Mouse (Mus musculus) megakaryocyte, embryonic 14.5 days (primary cell): ENCODE measurements around the gene Myl7. TPM values are rescaled to one million over a fixed set of nuclear protein-coding genes. Genes with fewer than 3 reads are reported as not detected.

Experiments
- H3K27me3 ChIP-seq: replicated peaks from 2 replicates; pipeline ENCODE3; 2012; ENCODE audit warnings: inconsistent platforms
- H3K36me3 ChIP-seq: replicated peaks from 2 replicates; pipeline ENCODE3; 2012; ENCODE audit warnings: low read length, inconsistent platforms, mixed read lengths
- H3K4me1 ChIP-seq: 2 replicates; pipeline ENCODE4 v1.6.1; 2012; ENCODE audit warnings: inconsistent platforms
- H3K4me3 ChIP-seq: replicated peaks from 2 replicates; pipeline ENCODE3; 2012; ENCODE audit warnings: moderate library complexity, mild to moderate bottlenecking, inconsistent platforms
- H3K9me3 ChIP-seq: 2 replicates; pipeline ENCODE4 v1.6.1; 2012; ENCODE audit warnings: inconsistent platforms
- FLI1 ChIP-seq: IDR thresholded peaks from 2 replicates; pipeline ENCODE4 v1.6.1; 2012; ENCODE audit warnings: low read length, inconsistent platforms, mixed read lengths
- GATA1 ChIP-seq: IDR thresholded peaks from 3 replicates; pipeline ENCODE4 v1.6.1; 2012; ENCODE audit warnings: mixed read lengths, low read length, inconsistent platforms, borderline replicate concordance
- polyA plus RNA-seq: library from polyadenylated mRNA; stranded (reverse); fragments of >175 nt; gene quantifications from 2 replicates; pipeline ENCODE4 v1.2.3, GENCODE M21; 2012; ENCODE audit warnings: low replicate concordance; ENCODE audit not compliant: insufficient read depth

Myl7 gene
- polyA plus RNA-seq, 1 experiment = not detected

DNA sequence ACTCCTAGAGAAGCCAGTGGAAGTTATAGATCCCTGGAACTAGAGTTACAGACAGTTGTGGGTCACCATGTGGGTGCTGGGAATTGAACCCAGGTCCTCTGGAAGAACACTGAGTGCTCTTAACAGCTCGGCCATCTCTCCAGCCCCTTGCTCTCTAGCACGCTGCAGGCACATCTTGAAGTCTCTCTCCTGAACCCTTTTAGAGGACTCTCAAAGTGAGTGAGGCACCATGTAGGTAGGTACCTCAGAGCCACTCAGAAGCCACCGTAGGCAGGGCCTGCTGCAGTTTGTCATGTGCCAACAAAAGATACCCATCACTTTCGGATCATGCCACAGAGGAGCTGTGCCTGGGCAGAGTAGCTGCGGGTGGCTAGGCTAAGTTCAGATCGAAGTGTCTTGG lies 6.3 kb upstream of the Myl7 start:
- no peaks in the 10 kb centered on the region for H3K36me3 ChIP-seq
- peaks cover 74% of the 10 kb centered on the region for H3K27me3 ChIP-seq
- TF ChIP-seq FLI1 (no peak), GATA1 (no peak)
- H3K4me1 ChIP-seq = peaks cover 8% of the 10 kb centered on the region; the same call in 1 of the 2 replicates
- H3K4me3 ChIP-seq = no peak overlapping the region
- no peaks in the 10 kb centered on the region for H3K9me3 ChIP-seq

GRCm38 (mm10) chr11:5904357-5904756 lies 5.8 kb upstream of the Myl7 start:
- H3K27me3 ChIP-seq = peaks cover 75% of the 10 kb centered on the region
- peaks cover 8% of the 10 kb centered on the region; the same call in 1 of the 2 replicates for H3K4me1 ChIP-seq
- no peak overlapping the region for H3K4me3 ChIP-seq
- H3K9me3 ChIP-seq = no peaks in the 10 kb centered on the region
- no peak for TF ChIP-seq FLI1
- no peak for TF ChIP-seq GATA1
- no peaks in the 10 kb centered on the region for H3K36me3 ChIP-seq

DNA sequence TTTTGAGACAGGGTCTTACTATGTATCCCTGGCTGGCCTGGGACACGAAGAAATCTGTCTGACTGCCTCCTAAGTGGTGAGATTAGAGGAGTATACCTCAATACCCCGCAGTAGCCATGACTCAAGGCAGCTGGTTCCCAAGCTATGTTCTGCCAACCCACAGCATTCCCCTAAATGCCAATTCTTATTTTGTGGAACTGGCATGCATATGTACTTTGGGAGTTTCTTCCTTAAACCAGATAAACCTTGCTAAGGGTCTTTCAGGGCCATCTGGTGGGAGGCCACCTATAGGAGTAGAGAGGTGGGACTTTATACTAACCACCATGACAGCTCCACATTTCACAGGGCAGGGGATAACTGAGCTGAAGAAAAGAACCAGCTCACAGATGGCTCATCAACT lies 5.3 kb upstream of the Myl7 start:
- Histone ChIP-seq H3K4me3 (no peak overlapping the region), H3K27me3 (peaks cover 75% of the 10 kb centered on the region), H3K9me3 (no peaks in the 10 kb centered on the region), H3K36me3 (no peaks in the 10 kb centered on the region), H3K4me1 (peaks cover 8% of the 10 kb centered on the region; the same call in 1 of the 2 replicates)
- TF ChIP-seq FLI1 (no peak), GATA1 (no peak)

DNA sequence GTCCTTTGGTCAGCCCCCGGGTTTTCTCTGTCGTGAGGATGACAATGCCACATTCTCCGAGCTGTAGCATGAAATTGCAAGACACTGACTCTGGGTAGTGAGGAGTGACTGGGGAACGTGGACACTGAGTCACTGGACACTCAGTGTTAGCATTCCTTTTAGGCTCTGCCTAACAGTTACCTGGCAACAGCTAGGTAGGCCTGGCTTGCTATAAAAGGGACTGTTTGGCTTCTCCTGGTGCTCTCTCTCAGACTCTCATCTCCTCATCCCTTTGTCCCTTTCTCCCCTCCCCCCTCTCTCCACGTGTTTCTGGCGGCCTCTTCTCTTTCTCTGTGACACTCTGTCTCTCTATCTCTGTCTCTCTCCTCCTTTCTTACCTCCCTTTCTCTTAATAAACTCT lies 3.8 kb upstream of the Myl7 start:
- Histone ChIP-seq H3K36me3 (no peaks in the 10 kb centered on the region), H3K4me3 (peak overlapping the region; percentile 85), H3K27me3 (peaks cover 89% of the 10 kb centered on the region), H3K4me1 (peaks cover 14% of the 10 kb centered on the region; the same call in 1 of the 2 replicates), H3K9me3 (no peaks in the 10 kb centered on the region)
- TF ChIP-seq FLI1 (no peak), GATA1 (no peak)

DNA sequence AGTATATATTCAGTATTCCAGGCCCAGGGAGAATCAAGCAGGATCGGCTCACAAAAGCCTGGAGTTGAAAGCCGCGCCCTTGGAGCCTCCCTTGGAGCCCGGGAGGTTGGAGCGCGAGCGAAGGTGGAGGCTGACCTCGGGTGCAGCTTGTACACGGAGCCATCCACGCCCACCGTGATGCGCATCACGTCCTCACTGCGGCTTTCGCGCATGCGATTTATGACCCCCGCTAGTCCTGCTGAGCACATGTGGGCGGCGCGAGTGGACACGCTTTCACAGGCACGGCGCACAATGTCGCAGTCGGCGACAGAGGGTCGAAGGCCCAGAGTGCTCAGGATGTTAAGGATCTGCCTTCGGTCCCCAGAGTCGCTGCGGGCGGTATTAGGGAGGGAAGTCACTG lies 3.4 kb upstream of the Myl7 start:
- Histone ChIP-seq H3K9me3 (no peaks in the 10 kb centered on the region), H3K36me3 (no peaks in the 10 kb centered on the region), H3K4me1 (peaks cover 16% of the 10 kb centered on the region; the same call in 1 of the 2 replicates), H3K27me3 (peaks cover 90% of the 10 kb centered on the region), H3K4me3 (peak overlapping the region; percentile 85)
- TF ChIP-seq GATA1 (no peak), FLI1 (no peak)

- Histone ChIP-seq H3K9me3 (no peaks in the 10 kb centered on the region), H3K4me1 (peaks cover 16% of the 10 kb centered on the region; the same call in 1 of the 2 replicates), H3K36me3 (no peaks in the 10 kb centered on the region), H3K4me3 (peak overlapping the region; percentile 1), H3K27me3 (peaks cover 92% of the 10 kb centered on the region)
- no peak for TF ChIP-seq GATA1
- TF ChIP-seq FLI1 = no peak
Observed at GRCm38 (mm10) chr11:5901320-5901719, 2.7 kb upstream of the Myl7 start.

GRCm38 (mm10) chr11:5899286-5899685 lies 704 bp upstream of the Myl7 start:
- Histone ChIP-seq H3K36me3 (no peaks in the 10 kb centered on the region), H3K4me3 (no peak overlapping the region), H3K4me1 (peaks cover 16% of the 10 kb centered on the region; the same call in 1 of the 2 replicates), H3K9me3 (no peaks in the 10 kb centered on the region), H3K27me3 (peaks cover 94% of the 10 kb centered on the region)
- TF ChIP-seq FLI1 = no peak
- no peak for TF ChIP-seq GATA1

DNA sequence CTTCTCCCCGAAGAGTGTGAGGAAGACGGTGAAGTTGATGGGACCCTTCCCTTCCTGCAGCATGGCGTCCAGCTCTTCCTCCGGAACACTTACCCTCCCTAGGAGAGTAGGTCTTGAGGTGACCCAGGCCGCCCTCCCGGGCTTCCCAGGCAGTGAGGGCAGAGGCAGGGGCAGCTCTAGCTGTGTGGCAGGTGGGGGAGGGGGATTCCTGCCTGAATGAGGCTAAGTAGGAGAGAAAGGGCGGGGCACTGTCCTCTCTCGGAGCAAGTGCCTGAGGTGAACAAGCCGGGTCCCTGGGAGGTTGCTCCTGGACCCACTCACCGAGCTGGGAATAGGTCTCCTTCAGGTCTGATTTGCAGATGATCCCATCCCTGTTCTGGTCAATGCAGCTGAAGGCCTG lies 743 bp downstream of the Myl7 start:
- Histone ChIP-seq H3K4me1 (peaks cover 18% of the 10 kb centered on the region), H3K9me3 (no peaks in the 10 kb centered on the region), H3K36me3 (no peaks in the 10 kb centered on the region), H3K27me3 (peaks cover 84% of the 10 kb centered on the region), H3K4me3 (no peak overlapping the region)
- TF ChIP-seq GATA1 = no peak
- TF ChIP-seq FLI1 = no peak

- H3K9me3 ChIP-seq = no peaks in the 10 kb centered on the region
- TF ChIP-seq GATA1 = no peak
- no peak for TF ChIP-seq FLI1
- peaks cover 20% of the 10 kb centered on the region for H3K4me1 ChIP-seq
- no peaks in the 10 kb centered on the region for H3K36me3 ChIP-seq
- H3K4me3 ChIP-seq = no peak overlapping the region
- H3K27me3 ChIP-seq = peaks cover 84% of the 10 kb centered on the region
Observed at GRCm38 (mm10) chr11:5897230-5897629, 1.4 kb downstream of the Myl7 start.

DNA sequence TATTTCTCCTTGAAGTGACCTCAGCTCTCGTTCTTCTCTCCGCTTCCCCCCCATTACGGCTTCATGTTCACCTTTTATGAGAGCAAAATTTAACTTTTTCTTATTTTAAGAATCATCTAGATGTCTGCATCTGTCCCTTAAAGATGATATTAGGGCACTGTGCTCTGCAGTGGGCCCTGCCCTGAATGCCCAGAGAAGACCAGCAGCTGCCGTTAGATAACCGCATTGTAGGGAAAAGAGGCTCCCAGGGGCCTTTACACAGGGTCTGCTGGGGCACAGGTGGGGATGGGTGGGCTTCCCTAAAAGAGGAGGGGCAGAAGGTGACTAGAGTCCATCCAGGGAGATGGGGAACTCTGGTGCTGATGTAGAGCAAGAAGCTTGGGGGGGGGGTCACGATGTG lies 4.8 kb downstream of the Myl7 start:
- Histone ChIP-seq H3K4me3 (no peak overlapping the region), H3K36me3 (no peaks in the 10 kb centered on the region), H3K9me3 (no peaks in the 10 kb centered on the region), H3K27me3 (peaks cover 79% of the 10 kb centered on the region), H3K4me1 (peaks cover 19% of the 10 kb centered on the region)
- no peak for TF ChIP-seq FLI1
- TF ChIP-seq GATA1 = no peak

DNA sequence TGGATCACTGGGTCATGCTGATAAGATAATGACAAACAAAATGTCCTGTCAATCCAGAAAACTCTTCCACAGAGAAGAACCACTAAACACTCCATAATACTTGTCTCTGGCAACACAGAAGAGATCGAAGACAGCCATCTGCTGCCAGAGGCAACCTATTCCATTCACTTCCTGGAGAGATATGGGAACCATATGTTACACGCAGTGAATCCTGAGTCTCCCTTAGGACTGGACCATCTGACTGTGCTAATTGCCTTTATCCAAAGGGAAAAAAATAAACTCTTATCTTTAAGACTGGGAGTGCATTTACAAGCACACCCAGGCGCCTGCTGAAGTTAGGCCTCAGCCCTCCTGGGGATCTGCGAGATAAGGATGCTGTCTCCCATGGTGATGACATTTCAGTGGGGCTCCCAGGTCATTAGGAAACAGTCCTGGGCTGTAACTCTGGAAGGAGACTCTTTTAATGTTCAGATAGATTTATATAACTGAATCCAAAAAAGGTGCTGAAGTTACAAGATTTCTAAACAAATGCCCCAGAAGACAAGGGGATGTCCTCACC lies 5.7 kb downstream of the Myl7 start:
- Histone ChIP-seq H3K27me3 (peaks cover 72% of the 10 kb centered on the region), H3K4me3 (no peak overlapping the region), H3K9me3 (no peaks in the 10 kb centered on the region), H3K36me3 (no peaks in the 10 kb centered on the region), H3K4me1 (peaks cover 19% of the 10 kb centered on the region)
- no peak for TF ChIP-seq FLI1
- no peak for TF ChIP-seq GATA1
